Mouse (Mus musculus) leukemia stem cell, adult 10-12 weeks (primary cell): ENCODE measurements around the gene Rpl38. TPM values are rescaled to one million over a fixed set of nuclear protein-coding genes. Genes with fewer than 3 reads are reported as not detected.

Experiments
- polyA plus RNA-seq: library from polyadenylated mRNA; stranded (reverse); fragments of >175 nt; gene quantifications from 2 replicates; pipeline ENCODE4 v1.2.3, GENCODE M21; 2012; ENCODE audit warnings: low replicate concordance

The Rpl38 gene
- 61.7 and 73.9 TPM in 2 replicates for polyA plus RNA-seq

DNA sequence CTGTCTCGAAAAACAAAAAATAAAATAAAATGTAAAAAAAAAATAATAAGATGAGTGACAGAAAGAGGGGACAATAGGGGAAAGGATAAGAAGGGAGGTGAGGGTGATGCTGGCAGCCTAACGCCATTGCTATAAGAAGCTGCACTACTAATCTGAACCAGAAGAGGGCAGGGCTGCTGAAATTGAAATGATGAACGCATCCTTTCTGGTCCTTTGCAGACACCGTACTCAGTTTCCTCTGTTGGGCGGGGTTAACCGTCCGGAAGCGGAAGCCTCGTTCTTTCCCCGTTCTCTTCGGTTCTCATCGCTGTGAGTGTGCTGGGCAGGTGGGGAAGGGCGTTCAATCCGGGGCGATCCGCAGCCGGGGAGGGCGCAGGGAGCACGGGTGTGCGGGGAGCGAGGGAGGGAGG lies at the start of gene Rpl38:
Rpl38 (plus strand) TSS at position 224 of the 410 bp plus-strand sequence.

DNA sequence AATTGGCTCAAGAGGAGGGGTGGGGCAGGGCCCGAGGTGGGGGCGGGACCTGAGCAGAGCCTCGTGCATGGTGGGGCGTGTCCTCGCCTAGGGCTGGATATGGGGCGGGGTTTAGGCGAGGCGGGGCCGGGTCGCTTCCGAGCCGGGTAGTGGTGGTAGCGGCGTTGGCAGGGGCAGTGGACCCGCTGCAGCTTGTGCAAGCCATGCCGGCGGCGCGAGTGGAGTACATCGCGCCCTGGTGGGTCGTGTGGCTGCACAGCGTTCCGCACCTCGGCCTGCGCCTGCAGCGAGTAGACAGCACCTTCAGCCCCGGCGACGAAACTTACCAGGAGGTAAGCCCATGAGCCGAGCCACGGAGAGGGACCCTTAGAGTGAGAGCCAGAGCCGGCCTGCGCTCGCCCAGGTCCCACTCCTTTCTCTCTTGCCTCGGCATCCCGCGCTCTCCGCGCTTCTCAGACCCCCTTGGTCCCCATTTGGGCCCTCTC lies 7.1 kb downstream of the Rpl38 start, which contains the start of gene Ttyh2:
Ttyh2 (plus strand) TSS at position 91 of the 485 bp plus-strand sequence.

Other genes starting within 250 kb of the Rpl38 start
- 5.6 and 6.9 TPM in 2 replicates for gene Ttyh2, start 6.9 kb downstream of the Rpl38 start, polyA plus RNA-seq
- 0.06 TPM in 1 of 2 replicates, not detected in the other for gene Dnaic2, start 58.9 kb downstream of the Rpl38 start, polyA plus RNA-seq
- gene Kif19a, start 96.9 kb downstream of the Rpl38 start, polyA plus RNA-seq = 1.7 and 2.3 TPM in 2 replicates
- gene Btbd17, start 127.4 kb downstream of the Rpl38 start, polyA plus RNA-seq = not detected in 2 replicates
- gene Gpr142, start 130.4 kb downstream of the Rpl38 start, polyA plus RNA-seq = 0.27 TPM in 1 of 2 replicates, not detected in the other
- 0.29 and 1.8 TPM in 2 replicates for gene Gprc5c, start 182.6 kb downstream of the Rpl38 start, polyA plus RNA-seq
- gene Cd300a, start 221.5 kb downstream of the Rpl38 start, polyA plus RNA-seq = 1.1 and 1.4 TPM in 2 replicates